Mouse (Mus musculus) E14TG2a.4 (cell line): ENCODE results near the gene Acsm2.

Source experiments
- CTCF ChIP-seq: conservative IDR thresholded peaks from 2 replicates; pipeline ENCODE4 v1.5.1; 2014; ENCODE audit warnings: low read length
- NANOG ChIP-seq: IDR thresholded peaks from 2 replicates; pipeline ENCODE4 v1.6.1; 2014; ENCODE audit warnings: borderline replicate concordance, low read length, mixed read lengths
- POU5F1 ChIP-seq: IDR thresholded peaks from 2 replicates; pipeline ENCODE4 v1.6.1; 2014; ENCODE audit warnings: low read length, borderline replicate concordance

DNA sequence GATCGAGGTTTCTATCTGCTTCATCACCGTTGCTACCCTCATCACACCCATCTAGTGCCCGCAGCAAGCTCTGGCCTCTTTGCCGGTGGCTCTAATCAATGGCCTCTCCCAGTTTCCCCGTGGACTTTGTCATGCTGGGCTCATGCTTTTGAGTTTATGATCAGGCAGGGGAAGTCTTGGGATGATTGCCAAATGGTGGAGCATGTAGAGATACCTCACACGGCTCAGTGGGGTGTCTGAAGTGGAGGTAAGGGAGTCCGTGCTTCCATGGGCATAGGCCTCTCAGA, 37.9 kb upstream of the Acsm2 start:
- TF ChIP-seq CTCF = no peak
- TF ChIP-seq POU5F1 = no peak
- TF ChIP-seq NANOG = no peak
